Mouse (Mus musculus) neutrophil, adult 5-6 weeks (primary cell): ENCODE measurements around the gene Gnai3. TPM values are rescaled to one million over a fixed set of nuclear protein-coding genes. Genes with fewer than 3 reads are reported as not detected.

Experiments used
- ATAC-seq: fragments of 151-379, 151-347 bp; 2 replicates; pipeline ENCODE4 v1.8.0; 2017; ENCODE audit warnings: mild to moderate bottlenecking, moderate TSS enrichment; ENCODE audit not compliant: insufficient number of reproducible peaks, poor library complexity, low FRiP score, severe bottlenecking; ENCODE audit errors: extremely low read depth
- total RNA-seq: library from RNA; stranded (forward); fragments of 200-1000 nt; gene quantifications from 2 replicates; pipeline ENCODE4 v1.2.3, GENCODE M21; 2017

The Gnai3 gene
- total RNA-seq, 1 experiment from 2014 or later = 165 TPM

- ATAC-seq = no peak
Measured at GRCm38 (mm10) chr3:108123242-108123641, 22.7 kb downstream of the Gnai3 start.

GRCm38 (mm10) chr3:108121101-108121500 is 24.8 kb downstream of the Gnai3 start:
- no peak for ATAC-seq

DNA sequence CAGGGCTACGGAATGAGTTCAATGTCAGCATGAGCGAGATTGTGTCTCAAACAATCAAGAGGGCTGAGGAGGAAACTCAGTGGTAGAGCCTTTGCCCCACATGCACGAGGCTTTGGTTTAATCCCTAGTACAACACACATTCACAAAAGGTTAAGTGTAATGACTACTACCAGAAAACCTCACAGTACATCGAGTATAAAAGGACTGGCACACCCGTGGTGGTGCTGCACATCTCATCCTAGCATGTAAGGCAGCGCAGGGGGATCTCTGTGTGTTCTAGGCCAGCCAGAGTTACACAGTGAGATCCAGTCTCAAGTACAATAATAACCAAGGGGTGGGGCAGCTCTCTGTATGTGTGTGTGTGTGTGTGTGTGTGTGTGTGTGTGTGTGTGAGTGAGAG is 28.5 kb downstream of the Gnai3 start:
- no peak for ATAC-seq

- no peak for ATAC-seq
Measured at GRCm38 (mm10) chr3:108113591-108114289, 32.2 kb downstream of the Gnai3 start.

GRCm38 (mm10) chr3:108112666-108113065 is 33.3 kb downstream of the Gnai3 start:
- no peak for ATAC-seq

- no peak for ATAC-seq
Measured at GRCm38 (mm10) chr3:108112246-108112645, 33.7 kb downstream of the Gnai3 start.

DNA sequence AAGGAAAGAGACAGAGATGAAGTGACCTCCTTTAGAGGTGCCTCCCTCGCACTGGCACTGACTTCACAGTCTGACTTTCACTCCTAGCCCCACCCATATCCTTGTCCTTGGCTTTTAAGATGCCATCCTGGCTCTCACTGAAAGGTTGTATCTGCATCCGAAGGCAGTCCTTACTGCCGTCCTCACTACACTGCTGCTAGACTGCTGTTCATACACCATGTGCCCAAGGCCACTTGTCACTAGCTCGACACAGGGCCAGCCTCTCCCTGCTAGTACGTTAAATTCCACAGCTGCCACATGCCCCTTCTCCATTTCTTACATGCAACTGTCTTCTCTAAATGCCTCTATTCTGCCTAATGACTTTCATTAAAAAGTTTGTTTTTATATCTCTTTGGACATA is 34.6 kb downstream of the Gnai3 start:
- no peak for ATAC-seq

- no peak for ATAC-seq
Measured at GRCm38 (mm10) chr3:108105281-108105680, 40.7 kb downstream of the Gnai3 start.

DNA sequence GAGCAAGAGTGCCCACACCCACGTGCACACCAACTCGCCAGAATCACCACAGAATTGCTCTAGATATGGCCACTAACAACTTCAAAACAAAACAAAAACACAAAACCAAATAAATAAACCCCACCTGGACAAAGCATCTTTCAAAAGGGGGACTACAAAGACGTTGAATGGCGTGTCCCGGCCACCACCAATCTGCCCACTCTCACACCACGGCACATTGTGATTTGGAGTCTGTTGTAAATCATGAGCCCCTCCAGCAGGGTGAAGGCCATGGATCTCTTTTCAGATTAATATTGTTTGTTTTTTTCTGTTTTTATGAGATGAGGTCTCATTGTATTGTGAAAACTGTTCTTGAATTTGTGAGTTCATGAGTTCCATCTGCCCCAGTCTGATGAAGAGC is 43.9 kb downstream of the Gnai3 start:
- ATAC-seq = no peak

DNA sequence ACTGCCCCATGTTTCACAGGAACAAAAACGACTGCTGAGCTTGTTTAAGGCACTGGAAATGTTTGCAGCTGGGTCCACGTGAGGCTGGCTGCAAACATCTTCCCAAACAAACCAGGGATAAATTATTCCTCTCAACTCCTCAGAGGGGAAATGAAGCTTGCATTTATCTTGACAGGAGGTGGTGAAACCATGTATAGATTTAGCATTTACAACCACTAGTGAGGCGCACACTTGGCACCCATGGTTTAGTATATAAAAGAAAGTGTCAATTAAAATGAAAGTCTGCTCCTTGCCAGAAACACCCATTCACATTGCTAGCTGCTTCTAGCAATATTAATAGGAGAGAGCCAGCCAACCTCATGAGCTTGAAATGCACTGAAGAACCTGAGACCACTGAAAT is 44.4 kb downstream of the Gnai3 start:
- no peak for ATAC-seq

DNA sequence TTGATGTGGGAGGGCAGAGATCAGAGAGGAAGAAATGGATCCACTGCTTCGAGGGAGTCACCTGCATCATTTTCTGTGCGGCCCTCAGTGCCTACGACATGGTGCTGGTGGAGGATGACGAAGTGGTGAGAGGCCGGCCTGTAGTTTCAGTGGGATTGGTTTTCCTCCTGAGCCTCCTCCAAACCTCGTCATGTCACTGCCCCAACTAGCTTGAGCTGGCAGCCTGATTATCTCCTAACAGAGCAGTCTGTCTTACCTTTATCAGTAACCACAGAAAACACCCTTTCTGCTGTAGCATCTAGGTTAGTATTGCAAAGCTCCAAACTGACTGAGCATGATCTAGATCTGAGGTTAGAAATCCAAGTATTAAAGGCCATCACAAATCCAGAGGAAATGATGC is 47.6 kb downstream of the Gnai3 start:
- no peak for ATAC-seq

GRCm38 (mm10) chr3:108097656-108098055 is 48.3 kb downstream of the Gnai3 start:
- no peak for ATAC-seq

- no peak for ATAC-seq
Measured at GRCm38 (mm10) chr3:108096726-108097125, 49.2 kb downstream of the Gnai3 start.

GRCm38 (mm10) chr3:108096226-108096625 is 49.7 kb downstream of the Gnai3 start:
- ATAC-seq = no peak

DNA sequence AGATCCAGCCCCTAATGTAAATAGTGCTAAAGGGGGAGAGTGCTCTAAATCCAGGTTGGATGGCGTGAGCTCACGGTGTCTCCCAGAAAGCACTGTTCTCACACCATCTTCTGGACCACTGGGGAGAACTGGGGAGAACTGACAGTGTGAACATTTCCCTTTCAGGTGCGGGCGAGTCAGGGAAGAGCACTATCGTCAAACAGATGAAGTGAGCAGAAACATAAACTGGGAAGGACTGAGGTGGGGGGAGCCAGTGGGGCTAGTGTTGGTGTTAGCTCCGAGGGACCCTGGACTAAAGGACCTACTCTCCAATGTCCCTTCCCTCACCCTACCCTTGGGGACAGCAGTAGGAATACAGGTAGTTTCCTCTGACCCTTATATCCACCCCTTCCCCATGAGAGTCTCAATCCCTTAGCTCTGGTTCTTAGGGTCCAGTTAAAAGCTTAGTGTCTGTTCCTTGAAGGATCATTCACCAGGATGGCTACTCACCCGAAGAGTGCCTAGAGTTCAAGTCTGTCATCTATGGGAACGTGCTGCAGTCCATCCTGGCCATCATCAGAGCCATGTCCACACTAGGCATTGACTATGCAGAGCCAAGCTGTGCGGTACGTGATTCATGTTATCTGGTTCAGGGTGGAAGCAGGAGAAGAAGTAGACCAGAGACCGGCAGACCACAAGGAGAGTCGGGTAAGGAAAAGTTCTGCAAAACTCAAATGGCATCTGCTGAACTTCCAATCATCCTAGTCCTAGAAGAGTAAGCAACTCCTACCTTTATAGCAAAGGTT is 50.8 kb downstream of the Gnai3 start:
- no peak for ATAC-seq

- ATAC-seq = no peak
Measured at GRCm38 (mm10) chr3:108094146-108094545, 51.8 kb downstream of the Gnai3 start.

DNA sequence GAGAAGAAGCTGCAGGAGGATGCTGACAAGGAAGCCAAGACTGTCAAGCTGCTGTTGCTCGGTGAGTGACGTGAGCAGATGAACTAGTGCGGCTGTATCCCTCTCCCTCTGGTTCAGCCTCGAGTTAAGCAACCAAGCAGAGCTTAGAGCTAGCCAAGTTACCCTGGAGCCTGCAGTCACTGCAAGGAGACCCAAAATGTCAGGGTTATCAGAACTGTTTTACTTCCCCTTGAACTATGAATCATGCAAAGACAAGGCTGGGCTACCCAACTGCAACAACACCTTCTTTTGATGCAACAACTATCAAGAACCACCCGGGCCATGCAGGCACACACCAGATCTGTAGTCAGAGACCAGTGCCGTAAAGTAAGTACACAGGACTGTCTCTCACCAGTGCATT is 52.6 kb downstream of the Gnai3 start:
- ATAC-seq = no peak

DNA sequence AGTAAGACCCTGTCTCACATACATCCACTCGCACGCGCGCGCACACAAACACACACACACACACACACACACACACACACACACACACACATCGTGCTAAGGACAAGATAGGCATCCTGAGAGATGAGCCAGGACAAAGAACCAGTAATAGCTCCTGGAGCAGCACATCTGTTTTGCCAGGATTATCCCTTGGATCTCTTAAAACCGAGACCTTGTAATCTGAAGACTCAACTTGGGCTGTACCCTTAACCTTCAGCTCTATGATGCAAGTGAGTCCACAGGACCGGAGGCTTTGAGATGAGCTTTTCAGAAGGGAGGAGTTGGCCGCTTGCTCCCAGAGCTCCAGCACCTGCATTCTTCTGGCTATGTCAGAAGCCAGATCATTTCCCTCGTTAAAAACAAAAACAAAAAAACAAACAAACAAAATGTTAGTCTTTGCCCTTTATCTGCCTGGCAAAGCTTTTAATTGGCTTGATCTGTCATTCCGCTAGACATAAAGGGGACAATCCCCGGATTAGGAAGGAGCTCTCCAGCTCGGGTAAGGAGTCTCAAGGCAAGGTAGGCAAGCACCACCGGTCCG is 53.3 kb downstream of the Gnai3 start, which contains the start of gene Gnat2:
Gene Gnat2 (plus strand): TSS at position 254 of the 580 bp plus-strand sequence.
- no peak for ATAC-seq

GRCm38 (mm10) chr3:108092030-108092429 is 53.9 kb downstream of the Gnai3 start:
- no peak for ATAC-seq

GRCm38 (mm10) chr3:108090561-108090960 is 55.4 kb downstream of the Gnai3 start:
- no peak for ATAC-seq
